Mouse (Mus musculus): ENCODE data around the gene Gm3233. TPM values are rescaled to one million over a fixed set of nuclear protein-coding genes. Genes with fewer than 3 reads are reported as not detected.

Gene Gm3233
- polyA plus RNA-seq (2017; shearing (Covaris generic)): not detected

DNA sequence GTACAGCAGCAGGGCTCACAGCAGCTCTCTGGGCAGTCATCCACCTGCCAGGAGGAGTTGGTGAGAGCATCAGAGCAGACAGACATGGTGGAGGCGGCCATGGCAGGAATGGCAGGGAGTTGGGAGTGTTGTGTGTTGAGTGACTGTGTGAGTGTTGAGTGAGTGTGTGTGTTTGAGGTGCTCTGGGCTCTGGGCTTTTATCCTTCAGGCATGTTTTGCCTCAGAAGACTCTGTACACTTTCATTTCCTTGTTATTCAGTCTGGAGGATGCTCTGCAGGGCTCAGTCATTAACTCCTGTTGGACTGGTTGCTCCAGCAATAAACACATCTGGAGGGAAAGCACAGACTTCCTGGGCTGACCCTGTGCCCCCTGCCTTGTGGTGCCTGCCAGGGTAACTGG lies at the start of gene Gm3233:
Gene Gm3233 (minus strand): TSS at position 101 of the 400 bp plus-strand sequence.

DNA sequence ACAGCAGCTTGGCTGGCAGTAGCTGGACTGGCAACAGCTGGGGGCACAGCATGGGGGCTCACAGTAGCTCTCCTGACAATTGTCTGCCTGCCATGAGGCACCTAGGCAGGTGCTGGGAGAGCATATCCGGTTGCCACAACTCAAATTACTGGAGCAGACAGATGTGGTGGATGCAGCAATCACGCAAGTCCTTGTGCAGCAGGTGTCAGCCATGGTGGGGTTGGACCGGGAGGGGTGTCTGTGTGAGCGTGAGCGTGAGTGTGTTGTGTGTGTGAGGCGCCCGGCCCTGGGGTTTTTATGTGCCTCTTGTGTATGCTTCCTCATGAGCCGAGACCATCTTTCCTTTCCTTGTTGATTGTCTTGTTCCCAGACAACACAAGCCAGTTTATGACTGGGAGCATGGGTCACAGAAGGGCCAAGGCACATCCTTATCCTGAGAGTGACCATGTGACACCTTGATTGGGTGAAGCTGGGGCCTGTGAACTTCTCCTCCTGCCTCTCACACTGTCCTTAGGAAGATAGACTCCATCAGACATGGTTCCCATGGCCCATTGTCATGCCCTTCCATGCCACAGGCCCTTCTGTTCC lies 39.5 kb upstream of the Gm3233 start, which contains the start of gene Gm19668:
Gene Gm19668 (minus strand): TSS at position 213 of the 588 bp plus-strand sequence.

GRCm38 (mm10) chr10:77794976-77795375 lies 35.5 kb upstream of the Gm3233 start, which contains the start of gene Gm9639:
Gene Gm9639 (minus strand): TSS chr10:77795076.

DNA sequence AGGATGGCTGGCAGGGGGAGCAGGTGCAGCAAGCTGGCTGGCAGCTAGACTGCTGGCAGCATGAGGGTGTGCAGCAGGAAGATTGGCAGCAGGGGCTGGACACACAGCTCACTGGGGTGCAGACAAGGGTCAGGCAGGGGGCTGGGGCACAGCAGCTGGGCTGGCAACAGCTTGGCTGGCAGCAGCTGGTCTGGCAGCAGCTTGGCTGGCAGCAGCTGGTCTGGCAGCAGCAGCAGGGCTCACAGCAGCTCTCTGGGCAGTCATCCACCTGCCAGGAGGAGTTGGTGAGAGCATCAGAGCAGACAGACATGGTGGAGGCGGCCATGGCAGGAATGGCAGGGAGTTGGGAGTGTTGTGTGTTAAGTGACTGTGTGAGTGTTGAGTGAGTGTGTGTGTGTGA lies 28.4 kb upstream of the Gm3233 start, which contains the start of gene Gm7137:
Gene Gm7137 (minus strand): TSS at position 325 of the 400 bp plus-strand sequence.

DNA sequence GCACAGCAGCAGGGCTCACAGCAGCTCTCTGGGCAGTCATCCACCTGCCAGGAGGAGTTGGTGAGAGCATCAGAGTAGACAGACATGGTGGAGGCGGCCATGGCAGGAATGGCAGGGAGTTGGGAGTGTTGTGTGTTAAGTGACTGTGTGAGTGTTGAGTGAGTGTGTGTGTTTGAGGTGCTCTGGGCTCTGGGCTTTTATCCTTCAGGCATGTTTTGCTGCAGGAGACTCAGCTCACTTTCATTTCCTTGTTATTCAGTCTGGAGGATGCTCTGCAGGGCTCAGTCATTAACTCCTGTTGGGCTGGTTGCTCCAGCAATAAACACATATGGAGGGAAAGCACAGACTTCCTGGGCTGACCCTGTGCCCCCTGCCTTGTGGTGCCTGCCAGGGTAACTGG lies 23.0 kb upstream of the Gm3233 start, which contains the start of gene Gm3250:
Gene Gm3250 (minus strand): TSS at position 101 of the 400 bp plus-strand sequence.

DNA sequence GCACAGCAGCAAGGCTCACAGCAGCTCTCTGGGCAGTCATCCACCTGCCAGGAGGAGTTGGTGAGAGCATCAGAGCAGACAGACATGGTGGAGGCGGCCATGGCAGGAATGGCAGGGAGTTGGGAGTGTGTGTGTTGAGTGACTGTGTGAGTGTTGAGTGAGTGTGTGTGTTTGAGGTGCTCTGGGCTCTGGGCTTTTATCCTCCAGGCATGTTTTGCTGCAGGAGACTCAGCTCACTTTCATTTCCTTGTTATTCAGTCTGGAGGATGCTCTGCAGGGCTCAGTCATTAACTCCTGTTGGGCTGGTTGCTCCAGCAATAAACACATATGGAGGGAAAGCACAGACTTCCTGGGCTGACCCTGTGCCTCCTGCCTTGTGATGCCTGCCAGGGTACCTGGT lies 17.4 kb upstream of the Gm3233 start, which contains the start of gene Gm7138:
Gene Gm7138 (minus strand): TSS at position 101 of the 400 bp plus-strand sequence.

DNA sequence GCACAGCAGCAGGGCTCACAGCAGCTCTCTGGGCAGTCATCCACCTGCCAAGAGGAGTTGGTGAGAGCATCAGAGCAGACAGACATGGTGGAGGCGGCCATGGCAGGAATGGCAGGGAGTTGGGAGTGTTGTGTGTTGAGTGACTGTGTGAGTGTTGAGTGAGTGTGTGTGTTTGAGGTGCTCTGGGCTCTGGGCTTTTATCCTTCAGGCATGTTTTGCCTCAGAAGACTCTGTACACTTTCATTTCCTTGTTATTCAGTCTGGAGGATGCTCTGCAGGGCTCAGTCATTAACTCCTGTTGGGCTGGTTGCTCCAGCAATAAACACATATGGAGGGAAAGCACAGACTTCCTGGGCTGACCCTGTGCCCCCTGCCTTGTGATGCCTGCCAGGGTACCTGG lies 11.7 kb upstream of the Gm3233 start, which contains the start of gene Gm3238:
Gene Gm3238 (minus strand): TSS at position 101 of the 400 bp plus-strand sequence.

GRCm38 (mm10) chr10:77751254-77751653 lies 8.2 kb downstream of the Gm3233 start, which contains the start of gene Gm9736:
Gene Gm9736 (minus strand): TSS chr10:77751354.

DNA sequence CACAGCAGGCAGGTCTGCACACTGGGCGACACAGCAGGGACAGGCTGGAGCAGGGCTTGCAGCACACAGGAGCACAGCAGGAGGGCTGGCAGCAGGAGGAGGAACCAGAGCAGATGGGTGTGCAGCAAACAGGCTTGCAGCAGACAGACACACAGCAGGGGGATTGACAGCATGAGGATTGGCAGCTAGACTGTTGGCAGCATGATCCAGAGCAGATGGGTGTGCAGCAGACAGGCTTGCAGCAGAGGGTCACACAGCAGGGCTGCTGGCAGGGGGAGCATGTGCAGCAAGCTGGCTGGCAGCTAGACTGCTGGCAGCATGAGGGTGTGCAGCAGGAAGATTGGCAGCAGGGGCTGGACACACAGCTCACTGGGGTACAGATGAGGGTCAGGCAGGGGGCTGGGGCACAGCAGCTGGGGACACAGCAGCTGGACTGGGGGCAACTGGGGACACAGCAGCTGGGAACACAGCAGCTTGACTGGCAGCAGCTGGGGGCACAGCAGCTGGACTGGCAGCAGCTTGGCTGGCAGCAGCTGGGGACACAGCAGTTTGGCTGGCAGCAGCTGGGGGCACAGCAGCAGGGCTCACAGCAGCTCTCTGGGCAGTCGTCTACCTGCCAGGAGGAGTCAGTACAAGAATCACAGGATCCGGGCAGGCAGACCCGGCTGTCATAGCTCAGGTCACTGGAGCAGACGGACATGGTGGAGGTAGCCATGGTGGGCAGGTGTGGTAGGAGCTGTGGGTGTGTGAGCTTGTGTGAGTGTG lies 17.4 kb downstream of the Gm3233 start, which contains the start of gene Gm18596:
Gene Gm18596 (minus strand): TSS at position 715 of the 765 bp plus-strand sequence.

GRCm38 (mm10) chr10:77726186-77726585 lies 33.3 kb downstream of the Gm3233 start, which contains the start of gene Gm10100:
Gene Gm10100 (plus strand): TSS chr10:77726486.

DNA sequence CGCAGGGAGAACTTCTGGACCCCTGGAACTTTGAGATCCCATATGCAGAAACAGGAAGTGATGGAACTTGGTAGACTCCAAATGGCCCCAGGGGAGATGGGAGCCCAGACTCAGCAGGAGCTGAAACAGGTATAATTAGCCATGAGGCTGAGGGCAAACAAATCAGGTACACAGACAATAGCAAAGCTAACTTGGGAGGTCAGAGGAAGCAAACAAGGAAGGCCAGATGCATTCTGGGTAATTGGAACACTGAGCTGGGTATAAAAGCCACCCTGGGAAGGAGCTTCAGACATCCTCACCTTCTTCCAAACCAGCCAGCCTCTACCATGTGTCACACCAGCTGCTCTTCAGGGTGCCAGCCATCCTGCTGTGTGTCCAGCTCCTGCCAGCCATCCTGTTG lies 39.2 kb downstream of the Gm3233 start, which contains the start of gene Krtap12-1:
Gene Krtap12-1 (plus strand): TSS at position 301 of the 400 bp plus-strand sequence.

DNA sequence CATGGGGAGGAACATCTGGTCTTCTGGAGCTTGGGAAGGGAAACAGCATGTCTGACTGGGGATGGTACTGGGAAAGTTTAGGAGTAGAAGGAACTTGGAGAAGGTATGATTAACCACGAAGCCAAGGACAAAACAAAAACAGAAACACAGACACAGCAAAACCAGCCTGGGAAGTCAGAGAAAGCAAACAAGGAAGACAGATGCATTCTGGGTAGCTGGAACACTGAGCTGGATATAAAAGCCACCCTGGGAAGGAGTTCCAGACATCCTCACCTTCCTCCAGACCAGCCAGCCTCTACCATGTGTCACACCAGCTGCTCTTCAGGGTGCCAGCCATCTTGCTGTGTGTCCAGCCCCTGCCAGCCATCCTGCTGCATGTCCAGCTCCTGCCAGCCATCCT lies 44.0 kb downstream of the Gm3233 start, which contains the start of gene Gm10142:
Gene Gm10142 (plus strand): TSS at position 301 of the 400 bp plus-strand sequence.

GRCm38 (mm10) chr10:77711157-77711556 lies 48.3 kb downstream of the Gm3233 start, which contains the start of gene Gm10024:
Gene Gm10024 (plus strand): TSS chr10:77711457.

Other genes with a start within 250 kb of the Gm3233 start
- gene Fam207a, start 243.9 kb downstream of the Gm3233 start, polyA plus RNA-seq (2017; shearing (Covaris generic)): 32.0 TPM
- gene Itgb2, start 229.4 kb downstream of the Gm3233 start, polyA plus RNA-seq (2017; shearing (Covaris generic)): 374 TPM
- 123 TPM for gene Pttg1ip, start 178.0 kb downstream of the Gm3233 start, polyA plus RNA-seq (2017; shearing (Covaris generic))
- 113 TPM for gene Sumo3, start 153.6 kb downstream of the Gm3233 start, polyA plus RNA-seq (2017; shearing (Covaris generic))
- gene Gm49325, start 153.5 kb downstream of the Gm3233 start, polyA plus RNA-seq (2017; shearing (Covaris generic)): not detected
- 55.7 TPM for gene Ube2g2, start 137.4 kb downstream of the Gm3233 start, polyA plus RNA-seq (2017; shearing (Covaris generic))
- not detected for gene Tspear, start 73.1 kb downstream of the Gm3233 start, polyA plus RNA-seq (2017; shearing (Covaris generic))
- gene Gm19402, start 68.9 kb downstream of the Gm3233 start, polyA plus RNA-seq (2017; shearing (Covaris generic)): not detected
- gene Gm9508, start 62.4 kb downstream of the Gm3233 start, polyA plus RNA-seq (2017; shearing (Covaris generic)): not detected
- gene Gm10272, start 53.1 kb downstream of the Gm3233 start, polyA plus RNA-seq (2017; shearing (Covaris generic)): not detected
- gene Gm10024, start 48.2 kb downstream of the Gm3233 start, polyA plus RNA-seq (2017; shearing (Covaris generic)): not detected
- gene Gm10142, start 43.9 kb downstream of the Gm3233 start, polyA plus RNA-seq (2017; shearing (Covaris generic)): not detected
- gene Krtap12-1, start 39.1 kb downstream of the Gm3233 start, polyA plus RNA-seq (2017; shearing (Covaris generic)): not detected
- not detected for gene Gm10100, start 33.2 kb downstream of the Gm3233 start, polyA plus RNA-seq (2017; shearing (Covaris generic))
- gene Gm18596, start 17.0 kb downstream of the Gm3233 start, polyA plus RNA-seq (2017; shearing (Covaris generic)): not detected
- not detected for gene Gm9736, start 8.3 kb downstream of the Gm3233 start, polyA plus RNA-seq (2017; shearing (Covaris generic))
- not detected for gene Gm3238, start 11.6 kb upstream of the Gm3233 start, polyA plus RNA-seq (2017; shearing (Covaris generic))
- not detected for gene Gm7138, start 17.3 kb upstream of the Gm3233 start, polyA plus RNA-seq (2017; shearing (Covaris generic))
- not detected for gene Gm3250, start 22.9 kb upstream of the Gm3233 start, polyA plus RNA-seq (2017; shearing (Covaris generic))
- gene Gm7137, start 28.5 kb upstream of the Gm3233 start, polyA plus RNA-seq (2017; shearing (Covaris generic)): not detected
- not detected for gene Gm9639, start 35.4 kb upstream of the Gm3233 start, polyA plus RNA-seq (2017; shearing (Covaris generic))
- not detected for gene Gm19668, start 39.5 kb upstream of the Gm3233 start, polyA plus RNA-seq (2017; shearing (Covaris generic))
- not detected for gene Gm9507, start 52.2 kb upstream of the Gm3233 start, polyA plus RNA-seq (2017; shearing (Covaris generic))
- not detected for gene Gm2696, start 55.0 kb upstream of the Gm3233 start, polyA plus RNA-seq (2017; shearing (Covaris generic))
- gene Krtap10-4, start 67.4 kb upstream of the Gm3233 start, polyA plus RNA-seq (2017; shearing (Covaris generic)): not detected
- gene Krtap10-10, start 76.3 kb upstream of the Gm3233 start, polyA plus RNA-seq (2017; shearing (Covaris generic)): not detected
- not detected for gene Gm36176, start 87.1 kb upstream of the Gm3233 start, polyA plus RNA-seq (2017; shearing (Covaris generic))
- not detected for gene Gm10318, start 93.2 kb upstream of the Gm3233 start, polyA plus RNA-seq (2017; shearing (Covaris generic))
- not detected for gene Gm3285, start 102.3 kb upstream of the Gm3233 start, polyA plus RNA-seq (2017; shearing (Covaris generic))
- gene Lrrc3, start 142.9 kb upstream of the Gm3233 start, polyA plus RNA-seq (2017; shearing (Covaris generic)): 0.11 TPM
- gene Trpm2, start 210.9 kb upstream of the Gm3233 start, polyA plus RNA-seq (2017; shearing (Covaris generic)): not detected
- gene 1810043G02Rik, start 218.8 kb upstream of the Gm3233 start, polyA plus RNA-seq (2017; shearing (Covaris generic)): 7.4 TPM

Data from naive thymus-derived CD4-positive, alpha-beta T cell, adult 5 months (primary cell).